Mouse (Mus musculus): ENCODE measurements around the gene Nipbl. TPM values are rescaled to one million over a fixed set of nuclear protein-coding genes. Genes with fewer than 3 reads are reported as not detected.

The Nipbl gene
- total RNA-seq, 2 experiments from 2014 or later = 28.5 to 29.1 TPM

Other genes starting within 250 kb of the Nipbl start
- not detected for gene Gm2310, start 75.5 kb upstream of the Nipbl start, total RNA-seq (2021)

All from left cerebral cortex, postnatal 14 days (tissue).